29 mouse cellular contexts compared by ENCODE assay signal in genomic region chr7:126926299-126926698, GRCm38 (mm10). TPM values are rescaled to one million over a fixed set of nuclear protein-coding genes. Genes with fewer than 3 reads are reported as not detected.
DNase-seq lines count a peak whose midpoint lies in the region; ATAC-seq and TF ChIP-seq lines count a peak whose summit lies in the region.
"Had no signal": no experiment of that assay in that cellular context is flagged by ENCODE, and none has a peak within 500 bp of the region (broad histone marks: within the 10 kb centered on the region; RNA-seq: fewer than 3 reads in every experiment).

No protein-coding gene starts in this region.

- no peak for TF ChIP-seq POLR2A in MEL (IDR thresholded peaks at IDR 0.05; ENCODE audit: control insufficient read depth in 1 of 2, insufficient read depth in 1 of 2, low read depth in 1 of 2, low read length in 2 of 2, poor library complexity in 1 of 2)

- peak; percentile 53 to 76 for TF ChIP-seq EP300 in MEL (IDR thresholded peaks at IDR 0.05; ENCODE audit: low read depth in 1 of 2, low read length in 2 of 2)

- 12% methylated on average over 3 of the region's 3 CpGs for WGBS in liver, embryonic 12.5 days (ENCODE audit: insufficient replicate concordance)

- H3K27me3 ChIP-seq in MEL (ENCODE audit: control insufficient read depth in 1 of 2, insufficient read depth in 2 of 2, low read length in 2 of 2), result no peaks in the 10 kb centered on the region
- no peaks in the 10 kb centered on the region for H3K27me3 ChIP-seq in liver, embryonic 12.5 days (replicated peaks)
- H3K27me3 ChIP-seq: embryonic facial prominence, embryonic 12.5 days; forebrain, embryonic 12.5 days; hindbrain, embryonic 12.5 days; limb, embryonic 13.5 days; lung, embryonic 15.5 days had no signal

- TF ChIP-seq RAD21 in MEL (IDR thresholded peaks at IDR 0.05; ENCODE audit: low read depth, low read length), result no peak

- H3K4me2 ChIP-seq in liver, embryonic 12.5 days, result no peak overlapping the region
- H3K4me2 ChIP-seq: embryonic facial prominence, embryonic 12.5 days; forebrain, embryonic 12.5 days; hindbrain, embryonic 12.5 days; limb, embryonic 13.5 days; lung, embryonic 15.5 days had no signal

- H3K4me1 ChIP-seq in MEL (ENCODE audit: control insufficient read depth in 1 of 2, insufficient read depth in 2 of 2, low read length in 2 of 2), result peaks cover 20 to 31% of the 10 kb centered on the region in 2 experiments
- peaks cover 62% of the 10 kb centered on the region for H3K4me1 ChIP-seq in liver, embryonic 12.5 days

- no peaks in the 10 kb centered on the region for H3K9me3 ChIP-seq in MEL (replicated peaks; ENCODE audit: insufficient read depth, low read length)
- no peaks in the 10 kb centered on the region for H3K9me3 ChIP-seq in liver, embryonic 12.5 days (replicated peaks)
- H3K9me3 ChIP-seq: embryonic facial prominence, embryonic 12.5 days; forebrain, embryonic 12.5 days; heart, embryonic 10.5 days; hindbrain, embryonic 12.5 days; limb, embryonic 13.5 days; lung, embryonic 15.5 days; midbrain, embryonic 10.5 days had no signal

- TF ChIP-seq CTCF in layer of hippocampus, adult 2 months (conservative IDR thresholded peaks at IDR 0.05), result no peak
- TF ChIP-seq CTCF in MEL (IDR thresholded peaks at IDR 0.05 in 2 of 3, conservative IDR thresholded peaks at IDR 0.05 in 1 of 3; ENCODE audit: control insufficient read depth in 1 of 3, insufficient read depth in 1 of 3, low read depth in 2 of 3, low read length in 3 of 3, poor library complexity in 1 of 3, severe bottlenecking in 1 of 3), result no peak

- 0 out of 2 replicates have a peak, but pooled peaks have one; percentile 38 for ATAC-seq in liver, embryonic 12.5 days
- peak; percentile 60 for ATAC-seq in megakaryocyte-erythroid progenitor cell, adult 5-6 weeks (replicated peaks; ENCODE audit: low FRiP score, low TSS enrichment, poor library complexity, severe bottlenecking)
- ATAC-seq: midbrain, embryonic 16.5 days had no signal

- H3K4me3 ChIP-seq in layer of hippocampus, adult 2 months, result no peak overlapping the region
- no peak overlapping the region for H3K4me3 ChIP-seq in MEL (ENCODE audit: control insufficient read depth in 1 of 2, insufficient read depth in 1 of 2, low read depth in 2 of 2, low read length in 2 of 2)
- H3K4me3 ChIP-seq in liver, embryonic 12.5 days, result no peak overlapping the region
- H3K4me3 ChIP-seq: embryonic facial prominence, embryonic 12.5 days; erythroblast, embryonic 14.5 days; forebrain, embryonic 12.5 days; heart, embryonic 10.5 days; hindbrain, embryonic 12.5 days; limb, embryonic 13.5 days; lung, embryonic 15.5 days; midbrain, embryonic 10.5 days; myocyte had no signal

- peak overlapping the region; percentile 18; the same call in 1 of the 2 replicates for H3K27ac ChIP-seq in layer of hippocampus, adult 2 months
- H3K27ac ChIP-seq in MEL (ENCODE audit: control insufficient read depth, low read depth, low read length), result peak overlapping the region; percentile 56
- H3K27ac ChIP-seq in liver, embryonic 12.5 days, result no peak overlapping the region
- H3K27ac ChIP-seq: embryonic facial prominence, embryonic 12.5 days; forebrain, embryonic 12.5 days; heart, embryonic 10.5 days; hindbrain, embryonic 12.5 days; limb, embryonic 13.5 days; lung, embryonic 15.5 days; midbrain, embryonic 10.5 days had no signal

- intact Hi-C loops in left cerebral cortex, postnatal 36 days (cut with DNase I), result loop anchor here (5.0 kb wide), 1 partner anchor 39 kb away; no protein-coding TSS in a partner anchor
- intact Hi-C loops in heart, postnatal 25 days (cut with DNase I), result loop anchor here (5.0 kb wide), 1 partner anchor 46 kb away; no protein-coding TSS in a partner anchor

- peaks cover 14% of the 10 kb centered on the region for H3K79me2 ChIP-seq in MEL (ENCODE audit: control insufficient read depth, insufficient read depth, low read length, poor library complexity)

- no peak for DNase-seq in layer of hippocampus, adult 2 months (ENCODE audit: low spot score in 2 of 2)
- DNase-seq in layer of hippocampus, postnatal 36 days, result no peak
- peak; percentile 83 for DNase-seq in MEL (ENCODE audit: low read depth, low spot score)
- no peak for DNase-seq in urinary bladder, postnatal 10 days (ENCODE audit: low spot score)
- no peak for DNase-seq in left cerebral cortex, postnatal 36 days (ENCODE audit: low spot score in 2 of 2)
- no peak for DNase-seq in heart, postnatal 25 days (ENCODE audit: low spot score)
- DNase-seq: adrenal gland, postnatal 25 days; B cell, adult 2 months; cerebellum, adult 9-11 months; kidney, adult 2 months; kidney, postnatal 10 days; lung, postnatal 4 days; right cerebral cortex, adult 18-20 months; right cerebral cortex, postnatal 4 days; thymus, postnatal 25 days had no signal

- peaks cover 0 to 23% of the 10 kb centered on the region in 2 experiments; a peak in 2 of 4 replicates for H3K36me3 ChIP-seq in MEL (ENCODE audit: control insufficient read depth in 1 of 2, insufficient read depth in 2 of 2, low read length in 2 of 2)
- H3K36me3 ChIP-seq in liver, embryonic 12.5 days, result peaks cover 10% of the 10 kb centered on the region

- no peak overlapping the region for H3K9ac ChIP-seq in MEL (ENCODE audit: control insufficient read depth, low read depth, low read length, poor library complexity, severe bottlenecking)
- no peak overlapping the region for H3K9ac ChIP-seq in liver, embryonic 12.5 days
- H3K9ac ChIP-seq: embryonic facial prominence, embryonic 12.5 days; forebrain, embryonic 12.5 days; hindbrain, embryonic 12.5 days; limb, embryonic 13.5 days; lung, embryonic 15.5 days had no signal

TF ChIP-seq in MEL, 35 proteins besides CTCF, POLR2A, EP300 and RAD21 (continues in another document):
- peak; percentile 86 for TF ChIP-seq RCOR1 (IDR thresholded peaks at IDR 0.05; ENCODE audit: low read depth, low read length)

RNA-seq across cellular contexts. Expression of gene Kctd13, which starts 2.4 kb away (rescaled TPM):
- total RNA-seq in layer of hippocampus, adult 2 months (2021), result 100 to 1,000 TPM; 164 to 166 TPM
- total RNA-seq in layer of hippocampus, postnatal 36 days (2021), result 100 to 1,000 TPM; 161 to 171 TPM
- total RNA-seq in MEL (2012; rRNA removed), result 17.7 and 18.1 TPM in 2 replicates
- 10 to 100 TPM in 1 of 2 experiments, not detected in 1; 26.2 TPM for polyA plus RNA-seq in MEL (2012; ENCODE audit: insufficient read depth in 1 of 2, insufficient read length in 2 of 2, low read depth in 1 of 2, low replicate concordance in 2 of 2, missing spikeins in 1 of 2)
- 10.3 and 10.7 TPM in 2 replicates for polyA plus RNA-seq in liver, embryonic 12.5 days (2016; fragmentation: Nextera tagmentation; extraction: Ambion mirVana)
- 14.0 and 18.6 TPM in 2 replicates for total RNA-seq in megakaryocyte-erythroid progenitor cell, adult 5-6 weeks (2014; fragmentation: Nextera tagmentation)
- total RNA-seq in megakaryocyte-erythroid progenitor cell, adult 5-6 weeks (2017), result 9.0 and 22.1 TPM in 2 replicates
- total RNA-seq in left cerebral cortex, postnatal 36 days (2021), result 100 to 1,000 TPM; 149 to 167 TPM
- total RNA-seq in heart, postnatal 25 days (2021), result 1 to 10 TPM; 5.3 to 6.8 TPM

RNA-seq across cellular contexts. Expression of gene Tmem219, which starts 3.6 kb away (rescaled TPM):
- 10 to 100 TPM; 21.4 to 23.3 TPM for total RNA-seq in layer of hippocampus, adult 2 months (2021)
- total RNA-seq in layer of hippocampus, postnatal 36 days (2021), result 10 to 100 TPM; 23.2 to 23.8 TPM
- total RNA-seq in MEL (2012; rRNA removed), result 18.0 and 18.8 TPM in 2 replicates
- polyA plus RNA-seq in MEL (2012; ENCODE audit: insufficient read depth in 1 of 2, insufficient read length in 2 of 2, low read depth in 1 of 2, low replicate concordance in 2 of 2, missing spikeins in 1 of 2), result 10 to 100 TPM in 1 of 2 experiments, not detected in 1; 34.5 TPM
- polyA plus RNA-seq in liver, embryonic 12.5 days (2016; fragmentation: Nextera tagmentation; extraction: Ambion mirVana), result 16.7 and 16.9 TPM in 2 replicates
- total RNA-seq in megakaryocyte-erythroid progenitor cell, adult 5-6 weeks (2014; fragmentation: Nextera tagmentation), result 22.0 and 27.2 TPM in 2 replicates
- 9.2 and 17.9 TPM in 2 replicates for total RNA-seq in megakaryocyte-erythroid progenitor cell, adult 5-6 weeks (2017)
- total RNA-seq in left cerebral cortex, postnatal 36 days (2021), result 10 to 100 TPM; 22.4 to 25.3 TPM
- total RNA-seq in heart, postnatal 25 days (2021), result 10 to 100 TPM in 1 of 2 experiments, 1 to 10 TPM in 1; 7.6 to 11.5 TPM

RNA-seq across cellular contexts. Expression of gene Asphd1, which starts 23.1 kb away (rescaled TPM):
- 10 to 100 TPM; 31.7 to 36.1 TPM for total RNA-seq in layer of hippocampus, adult 2 months (2021)
- total RNA-seq in layer of hippocampus, postnatal 36 days (2021), result 10 to 100 TPM; 34.1 to 35.4 TPM
- total RNA-seq in MEL (2012; rRNA removed), result 0.15 TPM in 1 of 2 replicates, not detected in the other
- polyA plus RNA-seq in MEL (2012; ENCODE audit: insufficient read depth in 1 of 2, insufficient read length in 2 of 2, low read depth in 1 of 2, low replicate concordance in 2 of 2, missing spikeins in 1 of 2), result under 1 TPM in 1 of 2 experiments, not detected in 1; 0.74 TPM
- not detected in 2 replicates for polyA plus RNA-seq in liver, embryonic 12.5 days (2016; fragmentation: Nextera tagmentation; extraction: Ambion mirVana)
- total RNA-seq in megakaryocyte-erythroid progenitor cell, adult 5-6 weeks (2014; fragmentation: Nextera tagmentation), result not detected in 2 replicates
- not detected in 2 replicates for total RNA-seq in megakaryocyte-erythroid progenitor cell, adult 5-6 weeks (2017)
- total RNA-seq in left cerebral cortex, postnatal 36 days (2021), result 10 to 100 TPM; 47.2 to 53.0 TPM
- not detected for total RNA-seq in heart, postnatal 25 days (2021)
- total RNA-seq: gastrocnemius, adult 8-10 months had no signal
- polyA plus RNA-seq: erythroblast, embryonic 14.5 days; heart, embryonic 10.5 days; heart, embryonic 16.5 days had no signal

RNA-seq across cellular contexts. Expression of gene Sez6l2, which starts 24.1 kb away (rescaled TPM):
- 100 to 1,000 TPM; 439 to 458 TPM for total RNA-seq in layer of hippocampus, adult 2 months (2021)
- 100 to 1,000 TPM; 427 to 447 TPM for total RNA-seq in layer of hippocampus, postnatal 36 days (2021)
- 0.49 and 2.0 TPM in 2 replicates for total RNA-seq in MEL (2012; rRNA removed)
- polyA plus RNA-seq in MEL (2012; ENCODE audit: insufficient read depth in 1 of 2, insufficient read length in 2 of 2, low read depth in 1 of 2, low replicate concordance in 2 of 2, missing spikeins in 1 of 2), result 1 to 10 TPM in 1 of 2 experiments, not detected in 1; 6.1 TPM
- 0.06 and 0.39 TPM in 2 replicates for polyA plus RNA-seq in liver, embryonic 12.5 days (2016; fragmentation: Nextera tagmentation; extraction: Ambion mirVana)
- 3.2 and 4.4 TPM in 2 replicates for total RNA-seq in megakaryocyte-erythroid progenitor cell, adult 5-6 weeks (2014; fragmentation: Nextera tagmentation)
- total RNA-seq in megakaryocyte-erythroid progenitor cell, adult 5-6 weeks (2017), result 0.76 TPM in 1 of 2 replicates, not detected in the other
- total RNA-seq in left cerebral cortex, postnatal 36 days (2021), result 100 to 1,000 TPM; 413 to 414 TPM
- 10 to 100 TPM in 1 of 2 experiments, 1 to 10 TPM in 1; 8.3 to 11.4 TPM for total RNA-seq in heart, postnatal 25 days (2021)

RNA-seq across cellular contexts. Expression of gene Taok2, which starts 41.8 kb away (rescaled TPM):
- 100 to 1,000 TPM; 154 to 163 TPM for total RNA-seq in layer of hippocampus, adult 2 months (2021)
- total RNA-seq in layer of hippocampus, postnatal 36 days (2021), result 100 to 1,000 TPM; 151 to 165 TPM
- 26.2 and 34.2 TPM in 2 replicates for total RNA-seq in MEL (2012; rRNA removed)
- 10 to 100 TPM; 29.0 to 52.3 TPM for polyA plus RNA-seq in MEL (2012; ENCODE audit: insufficient read depth in 1 of 2, insufficient read length in 2 of 2, low read depth in 1 of 2, low replicate concordance in 2 of 2, missing spikeins in 1 of 2)
- 20.1 and 20.6 TPM in 2 replicates for polyA plus RNA-seq in liver, embryonic 12.5 days (2016; fragmentation: Nextera tagmentation; extraction: Ambion mirVana)
- 36.1 and 44.2 TPM in 2 replicates for total RNA-seq in megakaryocyte-erythroid progenitor cell, adult 5-6 weeks (2014; fragmentation: Nextera tagmentation)
- total RNA-seq in megakaryocyte-erythroid progenitor cell, adult 5-6 weeks (2017), result 22.1 and 25.1 TPM in 2 replicates
- total RNA-seq in left cerebral cortex, postnatal 36 days (2021), result 100 to 1,000 TPM; 152 to 156 TPM
- total RNA-seq in heart, postnatal 25 days (2021), result 10 to 100 TPM; 43.6 to 44.6 TPM

Comparison
In these comparisons a context has a peak if more than half of its experiments do, and no peak if none do; other contexts are left out.
1. RNA of gene Asphd1, which starts 23.1 kb away (total RNA-seq): 47.2 to 53.0 TPM in left cerebral cortex, postnatal 36 days, 31.7 to 36.1 TPM in layer of hippocampus, adult 2 months and 34.1 to 35.4 TPM in layer of hippocampus, postnatal 36 days; 0.15 TPM in MEL, not detected in heart, postnatal 25 days and not detected in megakaryocyte-erythroid progenitor cell, adult 5-6 weeks; every median in the first group is over 10 times any median in the second.